Mouse (Mus musculus) bone marrow macrophage, adult 2 months (primary cell): ENCODE data around the gene Acot5.
"Not testable (repeated sequence)": the region's sequence is repeated elsewhere in the genome, so short reads cannot be mapped to it uniquely, and the experiment has no call there.

Experiments used
- CTCF ChIP-seq: IDR thresholded peaks from 2 replicates; pipeline ENCODE4 v1.5.1; 2012; ENCODE audit warnings: low read depth, mild to moderate bottlenecking, low read length, moderate library complexity
- POLR2A ChIP-seq: IDR thresholded peaks from 2 replicates; pipeline ENCODE4 v1.6.1; 2012; ENCODE audit warnings: mild to moderate bottlenecking, low read depth, low read length, borderline replicate concordance

DNA sequence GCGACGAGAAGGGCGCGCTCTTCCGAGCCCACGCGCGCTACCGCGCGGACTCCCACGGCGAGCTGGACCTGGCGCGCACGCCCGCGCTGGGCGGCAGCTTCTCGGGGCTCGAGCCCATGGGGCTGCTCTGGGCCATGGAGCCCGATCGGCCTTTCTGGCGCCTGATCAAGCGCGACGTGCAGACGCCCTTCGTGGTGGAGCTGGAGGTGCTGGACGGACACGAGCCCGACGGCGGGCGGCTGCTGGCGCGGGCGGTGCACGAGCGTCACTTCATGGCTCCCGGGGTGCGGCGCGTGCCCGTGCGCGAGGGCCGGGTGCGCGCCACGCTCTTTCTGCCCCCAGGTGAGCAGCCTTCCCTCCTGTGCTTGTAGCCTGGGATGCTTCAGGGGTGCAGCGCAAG lies 457 bp downstream of the Acot5 start:
- not testable (repeated sequence) for TF ChIP-seq CTCF, POLR2A
